Mouse (Mus musculus): Measurements from ENCODE around the gene Map3k19.

Gene Map3k19

GRCm38 (mm10) chr1:127796752-127797151 is 58.1 kb downstream of the Map3k19 start:
- 79% methylated on average over 1 of the region's 1 CpGs for WGBS

GRCm38 (mm10) chr1:127796341-127796740 is 58.5 kb downstream of the Map3k19 start:
- 55% methylated on average over 4 of the region's 4 CpGs for WGBS

- 43% methylated on average over 6 of the region's 6 CpGs for WGBS
Measured at GRCm38 (mm10) chr1:127795087-127795769, 59.6 kb downstream of the Map3k19 start.

- 86% methylated on average over 1 of the region's 1 CpGs for WGBS
Measured at GRCm38 (mm10) chr1:127793459-127793858, 61.4 kb downstream of the Map3k19 start.

- 58% methylated on average over 6 of the region's 6 CpGs for WGBS
Measured at GRCm38 (mm10) chr1:127788943-127789342, 65.9 kb downstream of the Map3k19 start.

GRCm38 (mm10) chr1:127785882-127786281 is 68.9 kb downstream of the Map3k19 start:
- WGBS, result 51% methylated on average over 1 of the region's 1 CpGs

- WGBS, result 64% methylated on average over 2 of the region's 2 CpGs
Measured at GRCm38 (mm10) chr1:127780849-127781248, 74.0 kb downstream of the Map3k19 start.

- 23% methylated on average over 3 of the region's 3 CpGs for whole genome bisulfite sequencing
Measured at GRCm38 (mm10) chr1:127780142-127780541, 74.7 kb downstream of the Map3k19 start.

- WGBS, result 86% methylated on average over 3 of the region's 3 CpGs
Measured at GRCm38 (mm10) chr1:127778611-127779010, 76.2 kb downstream of the Map3k19 start.

- 16% methylated on average over 6 of the region's 6 CpGs for WGBS
Measured at GRCm38 (mm10) chr1:127776246-127776645, 78.6 kb downstream of the Map3k19 start.

- WGBS, result 5% methylated on average over 10 of the region's 10 CpGs
Measured at GRCm38 (mm10) chr1:127775206-127775720, 79.6 kb downstream of the Map3k19 start.

GRCm38 (mm10) chr1:127774501-127774880 is 80.3 kb downstream of the Map3k19 start:
- WGBS, result under 1% methylated on average over 31 of the region's 31 CpGs

- WGBS, result under 1% methylated on average over 63 of the region's 63 CpGs
Measured at GRCm38 (mm10) chr1:127773803-127774500, 80.9 kb downstream of the Map3k19 start, which contains the start of gene Ccnt2. Ccnt2 (plus strand) TSS chr1:127774164.

GRCm38 (mm10) chr1:127773198-127773802 is 81.5 kb downstream of the Map3k19 start:
- WGBS, result 2% methylated on average over 14 of the region's 14 CpGs

- 91% methylated on average over 2 of the region's 2 CpGs for WGBS
Measured at GRCm38 (mm10) chr1:127766741-127767140, 88.1 kb downstream of the Map3k19 start.

- WGBS, result 73% methylated on average over 2 of the region's 2 CpGs
Measured at GRCm38 (mm10) chr1:127765468-127765867, 89.4 kb downstream of the Map3k19 start.

Data from cerebral cortex, adult 2 months (tissue).